Mouse (Mus musculus) liver, embryonic 14.5 days (tissue): ENCODE data around the gene Zcchc9. TPM values are rescaled to one million over a fixed set of nuclear protein-coding genes. Genes with fewer than 3 reads are reported as not detected.

Experiments
- ATAC-seq: fragments of 200-750 bp; cut with Nextera tagmentation; 2 replicates; pipeline ENCODE4 v1.8.0; 2017; ENCODE audit warnings: moderate number of reproducible peaks, mild to moderate bottlenecking, moderate library complexity; ENCODE audit not compliant: insufficient read depth
- DNase-seq, 3 experiments: peaks; one replicate each; pipeline ENCODE4 v3.0.0-alpha.2; 2012 to 2013; ENCODE audit warnings: low read depth in 3 of 3, low spot score in 3 of 3
- H3K27ac ChIP-seq: fragments of 300-500 bp; sonication (generic); 2 replicates; pipeline ENCODE4 v1.5.1; 2014; ENCODE audit warnings: moderate library complexity, mild to moderate bottlenecking, control low read depth, inconsistent platforms
- H3K27me3 ChIP-seq: fragments of 300-500 bp; sonication (generic); 2 replicates; pipeline ENCODE4 v1.6.1; 2014; ENCODE audit warnings: mild to moderate bottlenecking, low read length, moderate library complexity; ENCODE audit not compliant: control insufficient read depth, insufficient read depth
- H3K36me3 ChIP-seq: fragments of 300-500 bp; sonication (generic); replicated peaks from 2 replicates; pipeline ENCODE4 v1.6.1; 2014; ENCODE audit warnings: low read depth; ENCODE audit not compliant: control insufficient read depth, insufficient read depth
- H3K4me1 ChIP-seq, 2 experiments: fragments of 200-500 bp in 1 of 2; fragments of 300-500 bp in 1 of 2; sonication (generic) in 1 of 2; replicated peaks; 2 replicates each; pipeline ENCODE4 v1.6.1; 2012 to 2014; ENCODE audit warnings: antibody characterized with exemption in 1 of 2, inconsistent platforms in 1 of 2, low read length in 1 of 2; ENCODE audit not compliant: control insufficient read depth in 2 of 2, insufficient read depth in 2 of 2
- H3K4me2 ChIP-seq: fragments of 300-500 bp; sonication (generic); 2 replicates; pipeline ENCODE4 v1.6.1; 2014; ENCODE audit warnings: low read depth, mild to moderate bottlenecking, control low read depth, moderate library complexity
- H3K4me3 ChIP-seq, 2 experiments: fragments of 200-500 bp in 1 of 2; fragments of 300-500 bp in 1 of 2; sonication (generic) in 1 of 2; 2 replicates each; pipeline ENCODE4 v1.5.1; 2012 to 2014; ENCODE audit warnings: low read depth in 2 of 2, low read length in 2 of 2, mild to moderate bottlenecking in 2 of 2, control low read depth in 1 of 2, inconsistent platforms in 1 of 2, moderate library complexity in 1 of 2; ENCODE audit not compliant: insufficient read depth in 1 of 2
- H3K9ac ChIP-seq: fragments of 300-500 bp; sonication (generic); replicated peaks from 2 replicates; pipeline ENCODE4 v1.6.1; 2014; ENCODE audit warnings: mild to moderate bottlenecking, control low read depth, moderate library complexity
- H3K9me3 ChIP-seq: fragments of 300-500 bp; sonication (generic); 2 replicates; pipeline ENCODE4 v1.6.1; 2016; ENCODE audit warnings: low read length, mixed read lengths; ENCODE audit not compliant: control insufficient read depth
- CTCF ChIP-seq: IDR thresholded peaks from 2 replicates; pipeline ENCODE4 v1.5.1; 2016; ENCODE audit warnings: antibody characterized with exemption, low read depth, control low read depth
- EP300 ChIP-seq: IDR thresholded peaks from 2 replicates; pipeline ENCODE4 v1.6.1; 2016; ENCODE audit warnings: antibody characterized with exemption, low read depth
- WGBS: fragments of 180-500 bp; shearing (Covaris S2); extraction: QIAGEN DNeasy Blood & Tissue Kit; methylation state at CpG from one replicate; pipeline ENCODE4 v1.1.7; 2014; ENCODE audit not compliant: insufficient replicate concordance; 5-methylcytosine and 5-hydroxymethylcytosine counted together
- polyA plus RNA-seq, 2 experiments: library from polyadenylated mRNA; depleted of rRNA in 1 of 2; stranded (reverse) in 1 of 2; unstranded in 1 of 2; fragments of >200 nt; fragmentation: Nextera tagmentation in 1 of 2; extraction: Ambion mirVana in 1 of 2; gene quantifications; 2 replicates each; pipeline versions ENCODE4 v1.2.1 to v1.2.3; 2012 to 2014

Gene Zcchc9
- polyA plus RNA-seq, 2 experiments = 6.5 to 13.9 TPM

DNA sequence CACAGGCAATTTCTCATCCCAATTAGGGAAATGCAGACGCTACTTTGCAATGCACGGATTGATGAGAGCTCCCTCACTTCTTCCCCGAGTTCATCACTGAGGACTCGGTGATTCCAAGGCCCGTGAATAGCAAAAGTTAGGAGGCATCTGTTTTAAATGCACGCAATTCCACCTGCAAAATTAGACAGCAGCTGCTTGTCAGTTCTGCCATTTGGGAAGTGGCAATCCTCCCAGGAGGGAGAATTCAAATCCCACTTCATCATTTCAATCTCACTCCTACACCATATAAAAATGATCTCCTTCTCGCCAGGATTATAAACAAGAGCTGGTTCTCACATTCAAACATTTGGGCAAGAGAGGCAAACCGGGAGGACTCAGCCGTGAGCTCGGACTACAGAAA lies 10.1 kb downstream of the Zcchc9 start:
- Histone ChIP-seq H3K4me2 (no peak overlapping the region), H3K9ac (no peak overlapping the region), H3K4me1 (no peaks in the 10 kb centered on the region), H3K9me3 (no peaks in the 10 kb centered on the region), H3K27me3 (no peaks in the 10 kb centered on the region), H3K4me3 (no peak overlapping the region), H3K27ac (no peak overlapping the region), H3K36me3 (peaks cover 27% of the 10 kb centered on the region)
- TF ChIP-seq EP300 = no peak
- TF ChIP-seq CTCF = no peak
- WGBS = 85% methylated on average over 10 of the region's 10 CpGs
- DNase-seq (no peak), ATAC-seq (no peak)

GRCm38 (mm10) chr13:91796916-91797315 lies 10.6 kb downstream of the Zcchc9 start:
- H3K4me3 ChIP-seq = no peak overlapping the region
- H3K27me3 ChIP-seq = no peaks in the 10 kb centered on the region
- H3K27ac ChIP-seq = no peak overlapping the region
- WGBS = 85% methylated on average over 6 of the region's 6 CpGs
- no peaks in the 10 kb centered on the region for H3K4me1 ChIP-seq
- no peak for ATAC-seq
- H3K9ac ChIP-seq = no peak overlapping the region
- H3K36me3 ChIP-seq = peaks cover 27% of the 10 kb centered on the region
- TF ChIP-seq EP300 (no peak), CTCF (no peak)
- no peak for DNase-seq
- no peak overlapping the region for H3K4me2 ChIP-seq
- H3K9me3 ChIP-seq = no peaks in the 10 kb centered on the region

- DNase-seq = no peak
- Histone ChIP-seq H3K4me1 (no peaks in the 10 kb centered on the region), H3K9me3 (no peaks in the 10 kb centered on the region), H3K9ac (no peak overlapping the region), H3K36me3 (peaks cover 27% of the 10 kb centered on the region), H3K4me3 (no peak overlapping the region), H3K4me2 (no peak overlapping the region), H3K27ac (no peak overlapping the region), H3K27me3 (no peaks in the 10 kb centered on the region)
- WGBS = 88% methylated on average over 6 of the region's 6 CpGs
- ATAC-seq = no peak
- TF ChIP-seq CTCF (no peak), EP300 (no peak)
Observed at GRCm38 (mm10) chr13:91796003-91796402, 11.5 kb downstream of the Zcchc9 start.

DNA sequence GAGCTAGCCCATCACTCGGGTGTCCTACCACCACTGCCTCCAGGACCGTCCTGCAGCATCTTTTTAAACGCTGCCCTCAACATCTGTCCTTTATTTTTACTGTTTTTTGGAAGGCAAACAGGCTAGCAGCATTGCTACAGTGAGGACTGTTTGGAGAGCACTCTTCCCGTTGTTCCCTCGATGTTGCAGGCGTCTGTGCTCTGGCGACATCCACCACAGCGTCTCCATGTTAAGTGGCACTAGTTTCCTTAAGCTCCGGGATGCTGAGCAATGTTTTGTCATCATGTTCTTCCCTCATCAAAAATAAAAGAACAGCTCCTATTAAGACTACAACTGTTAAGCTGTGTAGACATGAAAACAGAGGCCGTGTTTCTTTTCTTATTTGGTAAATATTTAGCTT lies 11.9 kb downstream of the Zcchc9 start:
- Histone ChIP-seq H3K27ac (no peak overlapping the region), H3K36me3 (peaks cover 24% of the 10 kb centered on the region), H3K9ac (no peak overlapping the region), H3K4me2 (no peak overlapping the region), H3K4me1 (no peaks in the 10 kb centered on the region), H3K4me3 (no peak overlapping the region), H3K27me3 (no peaks in the 10 kb centered on the region), H3K9me3 (no peaks in the 10 kb centered on the region)
- 77% methylated on average over 10 of the region's 10 CpGs for WGBS
- no peak for TF ChIP-seq CTCF
- TF ChIP-seq EP300 = no peak
- no peak for ATAC-seq
- DNase-seq = no peak

GRCm38 (mm10) chr13:91794926-91795436 lies 12.5 kb downstream of the Zcchc9 start:
- no peaks in the 10 kb centered on the region for H3K4me1 ChIP-seq
- H3K9me3 ChIP-seq = no peaks in the 10 kb centered on the region
- TF ChIP-seq EP300 (no peak), CTCF (no peak)
- no peak overlapping the region for H3K4me3 ChIP-seq
- H3K36me3 ChIP-seq = peaks cover 18% of the 10 kb centered on the region
- no peaks in the 10 kb centered on the region for H3K27me3 ChIP-seq
- H3K27ac ChIP-seq = no peak overlapping the region
- WGBS = 80% methylated on average over 13 of the region's 13 CpGs
- H3K4me2 ChIP-seq = no peak overlapping the region
- DNase-seq (no peak), ATAC-seq (no peak)
- no peak overlapping the region for H3K9ac ChIP-seq
